Mouse (Mus musculus): ENCODE results near the gene Gm5767.

DNA sequence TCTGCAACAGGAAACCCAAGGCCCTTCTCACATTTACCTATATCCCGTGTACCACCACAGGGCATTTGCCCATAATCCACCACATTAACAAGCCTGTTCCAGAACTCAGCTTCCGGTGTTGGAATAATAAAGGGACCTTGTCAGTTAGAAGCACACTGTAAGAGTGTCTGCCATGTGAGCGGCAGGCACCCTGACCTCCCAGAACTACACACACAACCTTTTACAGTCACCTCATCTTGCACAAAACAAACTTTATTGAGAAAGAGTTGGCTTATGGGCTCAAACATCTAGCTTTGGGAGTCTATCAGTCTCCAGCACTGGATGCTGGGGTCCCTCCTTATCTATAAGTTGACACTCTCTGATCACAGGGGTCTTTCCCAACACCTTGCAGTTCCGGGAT is 22.2 kb upstream of the Gm5767 start:
- no peak for TF ChIP-seq CTCF (IDR thresholded peaks at IDR 0.05)
- no peak for TF ChIP-seq POLR2A (IDR thresholded peaks at IDR 0.05; ENCODE audit: insufficient read depth, low read depth, low read length)

All from heart, adult 2 months (tissue).